Comparison of ENCODE assay signal across 7 mouse cellular contexts in genomic region chr6:106768640-106769289, GRCm38 (mm10). TPM values are rescaled to one million over a fixed set of nuclear protein-coding genes. Genes with fewer than 3 reads are reported as not detected.
DNase-seq lines count a peak whose midpoint lies in the region; ATAC-seq and TF ChIP-seq lines count a peak whose summit lies in the region.

TSS of gene Trnt1 (plus strand) at chr6:106769120.

- peak; percentile 100 for ATAC-seq in intestine, postnatal 0 days
- peak; percentile 100 for ATAC-seq in midbrain, embryonic 12.5 days (ENCODE audit: low FRiP score, low read depth)

- no peak for TF ChIP-seq CTCF in intestine, postnatal 0 days (IDR thresholded peaks at IDR 0.05; ENCODE audit: low read depth)
- no peak for TF ChIP-seq CTCF in small intestine, adult 2 months (IDR thresholded peaks at IDR 0.05; ENCODE audit: extremely low read depth, insufficient read length, insufficient replicate concordance, low read depth, low read length)

- peak within 1 kb of the TSS; percentile 67 for H3K9ac ChIP-seq in intestine, postnatal 0 days (ENCODE audit: low read depth, low read length)
- peak within 1 kb of the TSS; percentile 65 for H3K9ac ChIP-seq in midbrain, embryonic 12.5 days (replicated peaks)

- H3K4me2 ChIP-seq in intestine, postnatal 0 days (replicated peaks; ENCODE audit: low read depth) = peak within 1 kb of the TSS; percentile 82
- H3K4me2 ChIP-seq in midbrain, embryonic 12.5 days (replicated peaks) = peak within 1 kb of the TSS; percentile 93

- 9% methylated on average over 35 of the region's 35 CpGs for WGBS in embryonic facial prominence, embryonic 10.5 days
- 7% methylated on average over 35 of the region's 35 CpGs for WGBS in intestine, postnatal 0 days
- WGBS in midbrain, embryonic 12.5 days = 8% methylated on average over 35 of the region's 35 CpGs
- 4% methylated on average over 35 of the region's 35 CpGs for WGBS in small intestine, adult 2 months

- peak within 1 kb of the TSS; percentile 83 for H3K4me3 ChIP-seq in embryonic facial prominence, embryonic 10.5 days
- H3K4me3 ChIP-seq in intestine, postnatal 0 days (ENCODE audit: low read depth, low read length) = peak within 1 kb of the TSS; percentile 77
- H3K4me3 ChIP-seq in midbrain, embryonic 12.5 days = peak within 1 kb of the TSS; percentile 84
- H3K4me3 ChIP-seq in small intestine, adult 2 months (ENCODE audit: low read depth, low read length) = peak within 1 kb of the TSS; percentile 93

- H3K4me1 ChIP-seq in embryonic facial prominence, embryonic 10.5 days = peaks cover 12% of the 10 kb centered on the region
- peaks cover 7% of the 10 kb centered on the region; the same call in 1 of the 2 replicates for H3K4me1 ChIP-seq in intestine, postnatal 0 days (replicated peaks; ENCODE audit: control insufficient read depth, insufficient read depth, low read length)
- peaks cover 12% of the 10 kb centered on the region for H3K4me1 ChIP-seq in midbrain, embryonic 12.5 days
- peaks cover 6% of the 10 kb centered on the region; the same call in 1 of the 2 replicates for H3K4me1 ChIP-seq in small intestine, adult 2 months (ENCODE audit: control insufficient read depth, insufficient read depth, insufficient read length, low read length)

- intact Hi-C loops in left cerebral cortex, postnatal 4 days (cut with DNase I) = no loop called here

- TF ChIP-seq POLR2A in small intestine, adult 2 months (IDR thresholded peaks at IDR 0.05; ENCODE audit: low read depth, low read length) = peak; percentile 80

- H3K9me3 ChIP-seq in embryonic facial prominence, embryonic 10.5 days = no peaks in the 10 kb centered on the region
- no peaks in the 10 kb centered on the region for H3K9me3 ChIP-seq in intestine, postnatal 0 days (ENCODE audit: control insufficient read depth)
- H3K9me3 ChIP-seq in midbrain, embryonic 12.5 days = no peaks in the 10 kb centered on the region

- DNase-seq in adrenal gland, postnatal 10 days = peak; percentile 99
- peak; percentile 97 for DNase-seq in embryonic facial prominence, embryonic 10.5 days (ENCODE audit: low spot score)
- peak; percentile 55 for DNase-seq in gonadal fat pad, adult 2 months (ENCODE audit: low read depth)
- DNase-seq in left cerebral cortex, postnatal 4 days = peak; percentile 98

- H3K27me3 ChIP-seq in embryonic facial prominence, embryonic 10.5 days (replicated peaks; ENCODE audit: low read depth, poor library complexity, severe bottlenecking) = no peaks in the 10 kb centered on the region
- H3K27me3 ChIP-seq in intestine, postnatal 0 days (replicated peaks; ENCODE audit: control insufficient read depth, insufficient read depth, low read length) = no peaks in the 10 kb centered on the region; the same call in 1 of the 2 replicates
- no peaks in the 10 kb centered on the region for H3K27me3 ChIP-seq in midbrain, embryonic 12.5 days
- H3K27me3 ChIP-seq in small intestine, adult 2 months (ENCODE audit: control insufficient read depth, insufficient read depth, low read length) = no peaks in the 10 kb centered on the region

- H3K27ac ChIP-seq in embryonic facial prominence, embryonic 10.5 days (replicated peaks) = peak within 1 kb of the TSS; percentile 84
- peak within 1 kb of the TSS; percentile 47 for H3K27ac ChIP-seq in intestine, postnatal 0 days (ENCODE audit: low read depth, low read length)
- 0 out of 2 replicates have a peak within 1 kb of the TSS, but pooled peaks have one; percentile 49 for H3K27ac ChIP-seq in midbrain, embryonic 12.5 days (replicated peaks)
- peak within 1 kb of the TSS; percentile 19; the same call in 1 of the 2 replicates for H3K27ac ChIP-seq in small intestine, adult 2 months (ENCODE audit: insufficient read depth, low read depth, low read length)

- peaks cover 26% of the 10 kb centered on the region for H3K36me3 ChIP-seq in embryonic facial prominence, embryonic 10.5 days (replicated peaks)
- H3K36me3 ChIP-seq in intestine, postnatal 0 days (ENCODE audit: control insufficient read depth, insufficient read depth) = peaks cover 12% of the 10 kb centered on the region; the same call in 1 of the 2 replicates
- H3K36me3 ChIP-seq in midbrain, embryonic 12.5 days = peaks cover 16% of the 10 kb centered on the region
- H3K36me3 ChIP-seq in small intestine, adult 2 months (ENCODE audit: control insufficient read depth, insufficient read depth, low read length) = peaks cover 11% of the 10 kb centered on the region

RNA-seq across cellular contexts. Expression of gene Trnt1, which starts in this region (rescaled TPM):
- 10 to 100 TPM; 54.1 to 54.4 TPM for total RNA-seq in adrenal gland, postnatal 10 days (2021)
- polyA plus RNA-seq in embryonic facial prominence, embryonic 10.5 days (2016; fragmentation: Nextera tagmentation; extraction: Ambion mirVana) = 65.1 and 69.9 TPM in 2 replicates
- polyA plus RNA-seq in gonadal fat pad, adult 2 months (2012; rRNA removed) = 6.2 and 7.0 TPM in 2 replicates
- 25.0 and 27.7 TPM in 2 replicates for polyA plus RNA-seq in intestine, postnatal 0 days (2015; fragmentation: Nextera tagmentation; extraction: Ambion mirVana)
- 10 to 100 TPM; 52.4 to 61.7 TPM for total RNA-seq in left cerebral cortex, postnatal 4 days (2021)
- 68.4 and 70.6 TPM in 2 replicates for polyA plus RNA-seq in midbrain, embryonic 12.5 days (2016; fragmentation: Nextera tagmentation; extraction: Ambion mirVana)
- polyA plus RNA-seq in small intestine, adult 2 months (2012; rRNA removed) = 0.42 and 2.0 TPM in 2 replicates

Comparison
In these comparisons a context has a peak if more than half of its experiments do, and no peak if none do; other contexts are left out.
1. Peak in every context shown above with its lines: DNase-seq, ATAC-seq, H3K4me3 ChIP-seq and H3K27ac ChIP-seq.
2. H3K27ac ChIP-seq: peak in every context shown above with its lines; median percentile 84 in embryonic facial prominence, embryonic 10.5 days; 49 in midbrain, embryonic 12.5 days; 47 in intestine, postnatal 0 days; 19 in small intestine, adult 2 months.